Mouse (Mus musculus) gastrocnemius, adult 2 months (tissue): Measurements from ENCODE around the gene Commd6. TPM values are rescaled to one million over a fixed set of nuclear protein-coding genes. Genes with fewer than 3 reads are reported as not detected.

Experiments
- DNase-seq: peaks from one replicate; pipeline ENCODE4 v3.0.0; 2022
- H3K27ac ChIP-seq: fragments of 200-600 bp; 2 replicates; pipeline ENCODE4 v1.8.1; 2022; ENCODE audit warnings: mild to moderate bottlenecking
- H3K4me3 ChIP-seq: fragments of 200-600 bp; 2 replicates; pipeline ENCODE4 v1.8.1; 2022; ENCODE audit warnings: mild to moderate bottlenecking, moderate library complexity
- CTCF ChIP-seq: fragments of 200-600 bp; IDR thresholded peaks from 2 replicates; pipeline ENCODE4 v1.8.1; 2022; ENCODE audit warnings: antibody characterized with exemption, mild to moderate bottlenecking, moderate library complexity
- intact Hi-C: fragments of 180-260 bp; cut with DNase I; formaldehyde crosslinking; loops from one replicate; pipeline ENCODE4 v1.15.1; 2025
- total RNA-seq, 2 experiments: library from RNA; stranded (reverse); gene quantifications; 2 replicates each; pipeline ENCODE4 v1.2.3; 2021

Gene Commd6
- total RNA-seq, 2 experiments from 2014 or later = 11.5 to 14.7 TPM

- TF ChIP-seq CTCF = no peak
- no peak overlapping the region for H3K27ac ChIP-seq
- H3K4me3 ChIP-seq = no peak overlapping the region
- no peak for DNase-seq
- intact Hi-C loops = loop anchor here (2.0 kb wide), 2 partner anchors 136 to 192 kb away; no protein-coding TSS in a partner anchor
These were observed 12.1 kb upstream of the Commd6 start for GRCm38 (mm10) chr14:101652571-101652970.

GRCm38 (mm10) chr14:101650551-101650950 lies 10.1 kb upstream of the Commd6 start:
- intact Hi-C loops = no loop called here
- TF ChIP-seq CTCF = no peak
- no peak overlapping the region for H3K4me3 ChIP-seq
- no peak for DNase-seq
- no peak overlapping the region for H3K27ac ChIP-seq

GRCm38 (mm10) chr14:101644948-101645347 lies 4.5 kb upstream of the Commd6 start:
- intact Hi-C loops = loop anchor here (5.0 to 10.0 kb wide), 2 partner anchors 48 to 1250 kb away; no protein-coding TSS in a partner anchor
- no peak for DNase-seq
- no peak overlapping the region for H3K27ac ChIP-seq

GRCm38 (mm10) chr14:101637381-101637780 lies 3.1 kb downstream of the Commd6 start:
- intact Hi-C loops = no loop called here
- TF ChIP-seq CTCF = no peak
- DNase-seq = no peak
- no peak overlapping the region for H3K4me3 ChIP-seq
- no peak overlapping the region for H3K27ac ChIP-seq

More at GRCm38 (mm10) chr14:101644948-101645347, 4.5 kb upstream of the Commd6 start:
- no peak for TF ChIP-seq CTCF
- no peak overlapping the region for H3K4me3 ChIP-seq

GRCm38 (mm10) chr14:101635765-101636164 lies 4.7 kb downstream of the Commd6 start:
- intact Hi-C loops = no loop called here
- H3K4me3 ChIP-seq = no peak overlapping the region

GRCm38 (mm10) chr14:101630548-101630947 lies 9.9 kb downstream of the Commd6 start:
- no peak for TF ChIP-seq CTCF
- DNase-seq = no peak
- intact Hi-C loops = no loop called here
- H3K4me3 ChIP-seq = no peak overlapping the region
- no peak overlapping the region for H3K27ac ChIP-seq

More at GRCm38 (mm10) chr14:101635765-101636164, 4.7 kb downstream of the Commd6 start:
- H3K27ac ChIP-seq = no peak overlapping the region
- TF ChIP-seq CTCF = peak; percentile 31; the same call in 1 of the 2 replicates
- DNase-seq = no peak

GRCm38 (mm10) chr14:101617680-101618079 lies 22.8 kb downstream of the Commd6 start:
- DNase-seq = no peak
- no peak overlapping the region for H3K27ac ChIP-seq
- intact Hi-C loops = no loop called here
- no peak; the same call in 1 of the 2 replicates for TF ChIP-seq CTCF
- no peak overlapping the region for H3K4me3 ChIP-seq

- intact Hi-C loops = no loop called here
These were observed 24.3 kb downstream of the Commd6 start for GRCm38 (mm10) chr14:101616178-101616577.

GRCm38 (mm10) chr14:101613206-101613605 lies 27.3 kb downstream of the Commd6 start:
- H3K4me3 ChIP-seq = no peak overlapping the region
- no peak for TF ChIP-seq CTCF
- no peak for DNase-seq
- intact Hi-C loops = no loop called here
- H3K27ac ChIP-seq = no peak overlapping the region

More at GRCm38 (mm10) chr14:101616178-101616577, 24.3 kb downstream of the Commd6 start:
- Histone ChIP-seq H3K4me3 (no peak overlapping the region), H3K27ac (no peak overlapping the region)
- no peak for DNase-seq
- TF ChIP-seq CTCF = no peak

- intact Hi-C loops = no loop called here
- DNase-seq = no peak
- TF ChIP-seq CTCF = no peak
- no peak overlapping the region for H3K4me3 ChIP-seq
- H3K27ac ChIP-seq = no peak overlapping the region
These were observed 29.8 kb downstream of the Commd6 start for GRCm38 (mm10) chr14:101610701-101611100.

GRCm38 (mm10) chr14:101608519-101609368 lies 31.7 kb downstream of the Commd6 start, which contains the start of gene Tbc1d4:
Tbc1d4 (minus strand) TSS chr14:101609191.
- intact Hi-C loops = loop anchor here (1.0 kb wide), 1 partner anchor 91 kb away; no protein-coding TSS in a partner anchor
- peak within 1 kb of the TSS; percentile 85 for H3K4me3 ChIP-seq
- peak; percentile 90 for DNase-seq
- peak within 1 kb of the TSS; percentile 86 for H3K27ac ChIP-seq
- peak; percentile 85 for TF ChIP-seq CTCF

GRCm38 (mm10) chr14:101607631-101608518 lies 32.6 kb downstream of the Commd6 start:
- peak overlapping the region; percentile 85 for H3K4me3 ChIP-seq
- peak overlapping the region; percentile 86 for H3K27ac ChIP-seq
- intact Hi-C loops = no loop called here
- peak; percentile 60 for DNase-seq
- TF ChIP-seq CTCF = peak; percentile 32; the same call in 1 of the 2 replicates
